Mouse (Mus musculus): Measurements from ENCODE around the gene Gng7. TPM values are rescaled to one million over a fixed set of nuclear protein-coding genes. Genes with fewer than 3 reads are reported as not detected.

Gng7 gene
- total RNA-seq, 1 experiment from 2014 or later, result 7.8 TPM

DNA sequence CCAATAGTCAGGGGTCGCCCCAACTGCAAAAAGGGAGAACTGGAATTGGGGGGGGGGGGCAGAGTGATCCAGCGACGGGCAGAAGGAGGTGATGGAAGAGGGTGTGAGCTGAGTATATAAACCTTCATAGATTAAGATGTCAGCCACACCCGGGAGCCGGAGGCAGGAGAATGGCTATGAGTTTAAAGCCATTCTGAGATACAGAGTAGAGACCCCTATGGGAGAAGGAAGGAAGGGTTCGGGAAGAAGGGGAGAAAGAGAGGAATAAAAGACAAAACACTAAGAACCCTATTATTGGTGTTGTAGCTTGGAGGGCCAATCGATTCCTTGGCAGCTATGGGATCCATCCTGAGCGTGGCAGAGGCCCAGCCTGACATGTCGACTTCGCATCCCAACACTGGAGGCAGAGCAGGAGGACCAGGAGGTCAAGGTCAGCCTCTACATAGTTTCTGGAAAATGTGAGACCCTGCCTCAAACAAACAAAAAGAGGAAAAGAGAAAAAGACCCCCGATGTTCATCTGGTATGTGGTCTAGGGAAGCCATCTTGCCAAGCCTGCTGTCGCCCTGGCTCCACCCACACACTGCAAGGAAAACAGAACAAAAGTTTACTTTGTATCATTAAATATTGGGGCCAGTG is 11.0 kb upstream of the Gng7 start, which contains the start of gene Diras1:
TSS of gene Diras1 (minus strand) at position 24 of the 637 bp plus-strand sequence.
- no peak for DNase-seq

DNA sequence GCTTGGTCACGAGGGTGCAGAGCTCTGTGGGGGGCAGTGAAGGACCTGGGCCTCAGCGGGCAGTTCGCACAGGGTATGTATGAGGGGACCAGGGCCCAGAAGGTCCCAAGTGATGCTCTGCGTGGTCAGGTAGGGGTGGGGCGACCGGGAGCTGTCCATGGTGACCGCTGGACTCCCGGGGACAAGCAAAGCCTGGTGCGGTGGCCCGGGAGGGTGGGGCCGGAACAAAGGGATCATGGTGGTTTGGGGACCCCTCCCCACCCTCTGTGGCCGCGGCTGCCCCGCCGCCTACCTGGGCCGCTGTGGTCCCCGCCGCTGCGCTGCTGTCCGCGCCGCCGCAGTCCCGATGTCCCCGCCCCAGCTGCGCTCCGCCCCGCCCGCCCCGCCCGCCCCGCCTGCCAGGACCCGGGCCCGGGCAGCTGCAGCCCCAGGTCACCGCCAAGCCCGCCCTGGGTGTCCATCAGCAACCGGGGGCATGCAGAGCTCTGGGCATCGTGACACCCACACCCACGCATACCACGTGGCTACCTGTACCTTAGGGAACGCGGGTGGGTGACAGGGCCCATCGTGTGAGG is 10.4 kb upstream of the Gng7 start:
- DNase-seq, result peak; percentile 35

DNA sequence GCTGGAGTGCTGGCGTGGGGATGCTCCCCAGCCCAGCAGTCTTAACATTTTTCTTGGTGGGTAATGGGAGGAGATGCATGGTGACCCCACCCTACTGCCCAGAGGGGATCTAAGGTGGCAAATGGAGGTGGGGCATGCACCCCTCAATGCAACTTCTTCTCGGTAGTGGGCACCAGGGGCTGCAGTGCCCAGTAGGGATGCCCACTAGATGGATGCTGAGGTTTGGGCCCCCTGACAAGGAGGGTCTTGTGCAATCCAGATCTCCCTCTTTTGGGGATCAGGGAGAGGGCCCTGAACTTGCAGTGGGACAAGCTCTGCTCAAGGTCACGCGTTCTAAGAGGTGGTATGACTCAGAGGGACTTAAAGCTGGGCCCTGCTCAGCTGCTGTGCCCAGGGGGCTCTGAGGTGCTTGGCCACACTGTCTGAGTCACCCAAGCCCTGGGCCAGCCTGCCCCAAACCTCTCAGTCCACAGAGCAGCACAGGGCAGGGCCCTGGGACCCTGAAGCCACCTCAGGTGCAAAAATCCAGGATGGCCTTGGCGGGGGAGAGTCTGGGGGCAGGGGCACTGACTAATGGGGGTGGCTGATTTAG is 9.7 kb upstream of the Gng7 start:
- DNase-seq, result no peak

DNA sequence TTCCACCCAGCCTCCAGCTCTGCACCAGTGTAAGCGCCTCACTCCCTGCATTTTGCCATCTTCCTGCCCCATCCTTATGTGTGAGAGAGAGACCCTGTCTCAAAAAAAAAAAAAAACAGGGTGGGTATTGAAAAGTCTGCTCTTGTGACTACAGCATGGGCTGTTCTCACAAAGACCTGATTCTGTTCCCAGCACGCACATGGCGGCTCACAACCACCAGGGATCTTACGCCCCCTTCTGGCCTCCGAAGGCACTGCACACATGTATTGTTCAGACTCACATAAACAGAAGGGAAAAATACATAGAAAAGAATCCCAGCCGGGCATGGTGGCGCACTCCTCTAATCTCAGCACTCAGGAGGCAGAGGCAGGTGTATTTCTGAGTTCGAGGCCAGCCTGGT is 8.0 kb upstream of the Gng7 start:
- no peak for DNase-seq

DNA sequence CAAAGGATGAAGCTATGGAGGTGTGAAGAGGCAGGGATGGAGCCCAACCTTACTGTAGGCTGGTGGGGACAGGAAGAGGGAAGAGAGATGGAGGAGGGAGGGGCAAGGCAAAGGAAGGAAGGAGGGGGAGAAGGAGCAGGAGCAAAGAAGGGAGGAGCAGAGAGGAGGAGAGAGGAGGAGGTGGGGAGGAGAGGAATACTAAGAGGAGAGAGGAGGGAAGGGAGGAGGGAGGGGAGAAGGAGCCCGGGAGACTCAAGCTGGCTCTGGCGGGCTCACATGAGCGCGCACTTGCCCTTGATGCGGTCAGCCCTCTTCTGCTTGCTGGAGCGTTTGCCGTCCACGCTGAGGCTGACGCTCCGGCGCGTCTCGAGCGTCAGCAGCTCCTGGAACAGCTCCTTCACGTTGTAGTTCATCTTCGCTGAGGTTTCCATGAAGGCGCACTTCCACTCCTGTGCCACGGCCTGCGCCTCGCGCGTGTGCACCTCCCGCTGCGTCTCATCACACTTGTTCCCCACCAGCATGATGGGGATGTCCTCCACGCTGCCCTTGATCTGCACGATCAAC is 6.9 kb upstream of the Gng7 start:
- DNase-seq, result no peak

DNA sequence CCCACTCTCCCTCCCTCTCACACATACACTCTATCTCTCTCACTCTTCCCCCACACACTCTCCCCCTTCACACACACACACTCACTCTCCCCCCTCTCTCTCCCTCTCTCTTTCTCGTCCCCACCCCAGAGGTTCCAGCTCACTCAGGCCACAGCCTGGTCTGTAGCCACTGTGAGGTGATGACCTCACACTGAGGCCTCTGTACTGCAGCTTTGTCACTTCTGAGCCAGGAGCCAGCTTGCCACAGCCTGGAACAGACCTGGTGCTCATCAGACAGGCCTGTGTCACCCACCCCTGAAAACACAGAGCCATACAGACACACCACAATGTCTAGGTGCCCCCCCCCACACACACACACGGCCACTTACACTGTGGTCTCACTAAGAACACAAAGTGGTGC is 5.5 kb upstream of the Gng7 start:
- DNase-seq, result no peak

DNA sequence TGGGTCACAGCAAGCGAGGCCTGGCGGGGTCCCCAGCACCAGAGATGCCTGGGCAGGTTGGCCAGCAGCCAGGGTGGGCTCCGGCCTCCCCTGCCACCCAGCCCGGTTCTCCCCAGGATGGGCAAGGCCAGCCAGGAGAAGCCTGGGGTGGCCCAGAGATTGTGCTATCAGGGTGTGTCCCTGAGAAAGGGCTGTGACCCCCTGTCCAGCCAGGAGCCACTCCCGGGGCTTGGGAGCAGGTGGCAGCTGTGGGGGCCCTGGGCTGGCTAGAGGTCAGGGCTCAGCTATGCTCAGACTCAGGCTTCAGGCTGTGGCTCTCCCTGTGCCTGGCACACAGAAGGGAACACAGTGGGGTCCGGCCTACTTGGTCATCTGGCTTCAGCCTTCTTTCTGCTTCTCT is 4.9 kb upstream of the Gng7 start:
- DNase-seq, result no peak

DNA sequence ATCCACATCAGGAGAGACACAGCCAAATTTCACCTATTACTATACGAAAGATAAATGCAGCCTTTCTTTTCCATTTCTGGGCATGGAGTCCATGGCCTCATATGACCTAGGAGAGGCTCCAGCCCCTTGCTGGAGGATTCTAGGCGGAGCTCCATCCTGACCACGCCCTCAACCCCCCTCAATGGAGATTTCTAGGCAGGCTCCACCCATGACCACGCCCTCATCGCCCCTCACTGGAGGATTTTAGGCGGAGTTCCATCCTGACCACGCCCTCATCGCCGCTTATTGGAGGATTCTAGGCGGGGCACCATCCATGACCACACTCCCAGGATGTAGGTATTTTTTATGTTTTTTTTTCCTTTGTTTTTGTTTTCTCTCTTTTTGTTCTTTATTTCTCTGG is 3.6 kb upstream of the Gng7 start:
- no peak for DNase-seq

DNA sequence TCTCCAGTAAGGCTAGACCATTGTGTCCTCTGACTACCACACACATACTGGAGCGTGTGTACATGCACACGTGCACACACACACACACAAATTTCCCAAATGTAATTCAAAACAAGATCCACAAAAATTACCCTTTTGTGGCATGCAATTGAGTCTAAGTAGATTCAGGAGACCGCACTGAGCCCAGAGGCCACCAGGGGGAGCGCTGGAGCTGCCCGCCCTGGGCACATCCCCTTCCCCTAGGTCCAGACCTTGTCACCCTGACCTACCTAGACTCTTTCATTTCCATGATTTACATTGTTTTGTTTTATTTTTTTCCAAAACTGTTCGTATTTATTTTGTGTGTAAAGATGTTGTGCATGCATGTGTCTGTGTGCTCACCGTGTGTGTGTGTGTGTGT is 1.9 kb upstream of the Gng7 start:
- DNase-seq, result peak; percentile 79

DNA sequence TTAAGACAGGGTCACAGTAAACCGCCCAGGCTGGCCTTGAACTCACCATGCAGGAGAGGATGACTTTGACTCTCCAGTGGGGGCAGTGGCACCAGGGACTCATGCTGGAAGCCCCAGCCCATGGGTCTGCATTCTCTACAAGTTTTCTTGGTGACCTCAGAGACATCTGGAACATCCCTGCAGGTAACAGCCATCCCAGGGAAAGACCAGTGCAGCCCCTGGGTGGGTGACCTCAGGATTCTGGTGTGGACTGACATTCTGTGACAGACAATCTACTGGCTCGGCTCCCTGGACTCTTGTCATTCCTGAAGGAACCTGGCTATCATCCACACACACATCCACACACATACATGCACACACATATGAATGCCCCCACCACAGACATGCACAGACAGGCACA is 921 bp upstream of the Gng7 start:
- DNase-seq, result no peak

DNA sequence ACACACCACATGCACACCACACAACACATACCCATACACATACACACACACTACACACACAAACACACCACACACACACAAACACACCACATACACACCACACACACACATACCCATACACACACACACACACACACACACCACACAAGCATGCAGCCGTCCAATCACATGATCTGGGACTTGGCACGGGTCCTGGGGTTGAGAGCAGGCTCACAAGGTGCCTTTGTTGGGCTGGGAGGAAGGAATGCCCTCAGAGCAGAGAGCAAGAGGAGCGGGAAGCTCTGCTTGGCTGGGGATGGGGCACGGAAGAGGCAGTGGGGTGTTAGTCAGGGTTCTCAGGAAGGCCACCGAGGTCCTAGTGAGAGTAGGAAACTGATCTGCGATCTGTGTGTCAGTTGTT is 3.9 kb downstream of the Gng7 start:
- no peak for DNase-seq

DNA sequence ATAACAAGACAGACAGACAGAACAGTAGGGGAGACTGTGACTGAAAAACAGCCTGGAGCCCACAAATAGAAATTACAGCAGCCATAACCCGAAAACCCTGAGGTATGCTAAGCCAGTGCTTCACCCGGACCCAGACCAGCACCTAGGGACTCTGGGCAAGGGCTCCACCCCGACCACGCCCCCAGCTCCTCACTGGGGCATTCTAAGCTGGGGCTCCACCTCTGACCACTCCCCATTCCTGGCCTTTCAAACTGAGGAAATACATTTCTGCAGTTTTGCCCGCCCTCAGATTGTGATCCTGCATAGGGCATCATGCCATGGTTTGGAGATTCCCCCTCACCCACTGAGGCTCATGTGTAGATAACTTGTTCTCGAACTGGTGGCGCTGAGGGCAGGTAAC is 7.5 kb downstream of the Gng7 start:
- no peak for DNase-seq

DNA sequence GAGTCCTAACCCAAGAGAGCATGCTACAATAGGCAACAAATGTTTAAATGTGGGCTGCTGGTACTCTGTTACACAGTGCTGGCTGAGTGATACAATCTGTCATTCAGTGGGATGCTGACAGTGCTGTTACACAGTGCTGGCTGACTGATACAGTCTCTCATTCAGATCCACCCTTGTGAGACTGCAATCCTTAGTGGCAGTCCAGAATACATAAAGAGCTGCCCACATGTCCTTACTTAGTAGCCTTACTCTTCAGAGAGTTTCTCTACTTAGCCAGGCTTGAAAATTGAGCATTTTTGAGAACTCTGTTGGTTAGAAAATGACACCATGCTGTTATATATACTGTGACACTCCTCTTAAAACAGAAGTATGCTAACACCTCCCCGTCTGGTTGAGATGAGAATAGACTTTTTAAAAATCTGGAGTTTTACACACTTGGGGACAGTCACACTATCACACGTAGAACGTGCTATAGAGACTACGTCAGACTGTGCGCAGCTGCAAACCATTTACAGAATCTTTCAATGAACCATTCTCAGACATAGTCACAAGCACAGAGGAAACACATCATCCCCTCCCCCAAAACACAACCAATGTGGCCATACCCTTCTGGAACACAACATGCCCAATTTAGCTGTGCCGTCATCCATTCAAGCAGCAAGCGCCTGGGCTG is 8.6 kb downstream of the Gng7 start:
- DNase-seq, result no peak

DNA sequence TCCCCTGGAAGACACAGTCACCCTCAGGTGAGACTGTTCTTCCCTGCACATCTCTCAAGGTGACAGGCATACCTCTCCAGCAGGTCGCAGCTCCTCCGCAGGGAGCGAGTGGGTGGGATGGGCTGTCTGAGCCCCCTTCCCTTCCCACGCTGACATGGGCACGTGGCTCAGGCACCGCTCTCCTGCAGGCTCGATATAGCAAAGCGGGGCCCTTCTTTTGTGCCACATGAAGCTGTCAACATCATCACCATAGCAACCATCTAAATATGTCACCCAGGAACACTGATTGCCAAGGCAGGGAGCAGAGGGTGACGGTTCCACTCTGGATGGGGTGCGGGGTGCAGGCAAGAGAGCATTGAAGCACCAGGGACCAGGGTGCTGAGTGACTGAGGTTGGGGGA is 13.6 kb downstream of the Gng7 start:
- no peak for DNase-seq

DNA sequence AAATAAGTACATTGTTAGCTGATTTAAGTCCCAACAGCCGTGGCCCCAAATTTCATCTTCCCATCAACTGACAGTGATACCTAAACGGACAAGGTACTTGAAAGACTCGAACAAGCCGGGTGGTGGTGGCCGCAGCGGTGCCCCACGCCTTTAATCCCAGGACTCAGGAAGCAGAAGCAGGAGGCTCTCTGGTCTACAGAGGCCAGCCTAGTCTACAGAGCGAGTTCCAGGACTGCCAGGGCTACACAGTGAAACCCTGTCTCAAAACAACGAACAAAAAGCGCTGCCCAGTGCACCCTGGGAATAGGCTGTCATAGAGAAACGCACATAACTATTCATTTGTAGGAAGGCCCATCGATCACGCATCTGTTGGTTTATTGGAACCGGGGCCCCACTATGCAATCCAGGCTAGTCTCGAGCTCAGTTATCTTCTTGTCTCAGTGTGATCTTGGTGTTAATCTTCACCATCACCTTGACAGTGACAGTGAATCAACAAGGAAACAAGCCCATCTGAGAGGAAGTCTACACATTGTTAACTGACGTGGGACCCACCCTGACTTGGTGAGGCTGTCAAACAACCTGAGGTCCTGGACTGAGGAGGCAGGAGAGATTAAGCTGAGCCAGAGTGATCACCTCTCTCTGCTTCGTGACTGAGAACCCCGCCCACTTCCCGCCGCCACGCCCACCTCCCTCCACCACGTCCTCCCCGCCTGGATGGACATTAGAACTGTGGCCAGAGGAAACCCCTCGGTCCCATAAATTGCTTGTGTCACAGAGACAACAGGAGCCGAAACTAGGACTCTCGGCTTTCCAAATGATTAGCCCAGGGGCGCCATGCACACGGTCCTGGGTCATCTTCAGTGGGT is 14.3 kb downstream of the Gng7 start:
- no peak for DNase-seq

DNA sequence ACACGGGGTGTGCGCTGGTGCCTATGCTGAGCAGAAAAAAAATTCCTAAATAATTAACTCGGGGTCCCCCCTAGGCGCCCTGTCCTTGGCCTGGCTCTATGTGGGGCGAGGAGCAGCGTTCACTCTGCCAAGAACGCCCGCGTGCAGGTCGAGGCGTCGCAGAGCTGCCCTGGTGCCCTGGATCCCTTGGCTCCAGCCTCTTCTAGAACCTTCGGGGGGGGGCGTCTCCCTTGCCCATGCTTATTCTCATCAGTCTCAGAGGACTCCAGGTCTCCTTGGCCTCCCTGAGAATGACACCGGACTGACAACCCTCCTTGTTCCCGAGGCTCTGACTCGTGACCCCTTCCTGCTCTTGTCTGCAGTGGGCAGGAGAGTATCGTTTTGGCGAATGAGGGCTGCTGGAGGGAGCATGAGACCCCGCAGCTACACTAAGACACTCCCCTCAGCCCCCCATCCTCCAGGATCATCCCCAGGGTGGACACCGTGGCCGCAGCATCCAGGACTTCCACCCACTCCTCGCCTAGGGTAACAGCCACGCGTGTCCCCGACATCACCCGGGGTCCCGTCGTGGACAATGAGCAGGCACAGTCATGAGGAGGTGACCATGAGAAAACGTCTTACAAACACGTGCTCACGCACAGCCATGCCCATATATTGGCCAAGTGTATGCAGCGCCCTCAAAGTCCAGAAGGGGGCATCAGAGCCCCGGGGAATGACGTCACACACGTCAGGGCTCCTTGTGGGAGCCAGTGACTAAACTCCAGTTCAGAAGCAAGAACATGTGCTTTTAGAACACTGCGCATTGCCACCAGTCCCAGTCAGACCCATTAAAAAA is 15.2 kb downstream of the Gng7 start:
- DNase-seq, result peak; percentile 86

DNA sequence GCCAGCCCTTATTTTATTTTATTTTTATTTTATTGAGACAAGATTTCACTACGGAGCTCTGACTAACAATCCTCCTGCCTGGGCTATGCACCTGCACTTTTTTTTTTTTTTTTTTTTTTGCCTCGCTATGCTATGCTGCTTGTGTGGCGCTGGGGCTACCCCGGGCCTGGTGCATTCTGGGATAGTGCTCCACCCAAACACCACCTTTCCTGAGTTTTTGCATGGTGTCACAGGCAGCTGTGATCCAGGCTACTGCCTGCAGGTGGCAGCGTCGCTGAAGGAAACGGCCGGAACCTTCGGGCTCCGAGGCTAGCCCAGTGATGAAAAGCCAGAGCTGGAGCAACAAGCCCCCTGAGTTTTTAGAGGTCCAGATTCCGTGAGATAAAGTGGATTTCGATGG is 16.0 kb downstream of the Gng7 start:
- peak; percentile 52 for DNase-seq

DNA sequence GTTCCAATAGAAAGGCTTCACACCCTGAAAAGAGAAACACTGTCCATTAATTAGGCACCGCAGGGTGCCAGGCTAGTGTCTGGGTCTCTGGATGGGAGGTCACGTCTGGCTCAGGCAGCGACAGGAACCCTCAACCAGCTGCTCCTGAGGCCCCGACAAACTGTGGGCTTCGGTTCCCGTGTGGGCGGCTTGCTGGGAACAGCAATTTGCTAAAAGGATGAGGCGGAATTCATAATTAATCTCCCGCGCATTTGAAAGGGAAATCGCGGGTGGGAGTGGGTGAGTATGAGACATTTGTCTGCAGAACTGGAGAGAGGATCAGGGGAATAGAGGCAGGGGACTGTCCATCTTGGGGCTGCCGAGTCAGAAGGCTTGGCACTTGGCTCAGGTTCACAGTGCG is 16.7 kb downstream of the Gng7 start:
- no peak for DNase-seq

DNA sequence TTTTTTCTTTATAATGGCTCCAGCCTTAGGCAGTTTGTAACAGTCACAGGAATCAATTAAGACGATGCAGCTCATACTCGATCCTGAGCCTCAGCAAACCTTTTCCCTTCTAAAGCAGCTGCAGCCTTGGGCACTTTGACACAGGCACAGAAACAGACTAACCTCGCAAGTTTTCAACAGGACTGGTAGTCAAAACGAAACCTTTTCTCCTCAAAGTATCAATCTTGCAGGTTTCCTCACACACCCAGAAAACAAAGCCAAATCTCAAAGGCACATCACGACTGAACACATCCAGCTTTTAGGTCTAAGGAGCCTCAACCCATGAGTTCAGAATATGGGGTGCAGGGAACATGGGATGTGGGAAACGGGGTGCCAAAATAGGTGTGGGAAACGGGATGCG is 17.4 kb downstream of the Gng7 start:
- DNase-seq, result no peak

DNA sequence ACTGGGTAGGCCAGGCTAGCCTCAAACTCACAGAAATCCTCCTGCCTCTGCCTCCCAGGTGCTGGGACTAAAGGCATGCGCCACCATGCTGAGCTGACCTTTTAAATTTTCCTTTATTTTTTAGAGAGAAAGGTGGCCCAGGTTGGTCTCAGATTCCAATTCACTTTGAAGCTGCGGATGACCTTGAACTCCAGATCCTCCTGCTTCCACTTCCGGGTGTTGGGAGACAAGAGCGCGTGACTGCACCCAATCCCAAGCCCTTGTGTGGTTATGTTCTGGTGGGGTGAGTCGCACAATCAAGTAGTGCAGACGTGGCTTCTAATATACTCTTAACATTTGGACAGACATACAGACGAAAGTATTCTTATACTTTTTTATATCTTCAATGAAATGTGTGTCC is 18.2 kb downstream of the Gng7 start:
- no peak for DNase-seq

DNA sequence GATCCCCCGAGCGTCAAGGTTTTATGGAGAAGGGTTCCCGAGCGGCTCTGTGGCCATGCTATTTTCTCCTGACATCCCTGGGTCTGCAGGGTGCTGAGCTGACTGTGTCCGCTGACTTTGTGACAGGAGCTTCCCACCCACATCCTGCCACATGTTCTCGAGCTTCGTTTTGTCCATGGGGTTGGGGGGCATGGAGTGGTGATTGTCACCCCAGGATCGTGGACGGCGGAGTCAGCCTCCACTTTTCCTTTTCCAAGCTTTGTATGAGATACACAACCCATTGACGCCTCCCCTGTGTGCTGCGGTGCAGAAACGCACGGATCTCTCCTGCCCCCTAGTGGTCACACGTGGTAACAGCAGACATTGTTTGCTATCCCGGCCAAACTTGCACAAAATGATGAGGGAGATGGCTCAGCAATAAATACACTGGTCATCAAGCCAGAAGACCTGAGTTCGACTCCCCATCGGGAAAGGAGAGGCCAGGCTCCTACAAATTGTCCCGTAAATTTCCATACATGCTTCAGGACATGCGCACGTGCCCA is 19.6 kb downstream of the Gng7 start:
- DNase-seq, result peak; percentile 84
